Mouse (Mus musculus) monocyte, adult 5-6 weeks (primary cell): ENCODE data around the gene Asf1b. TPM values are rescaled to one million over a fixed set of nuclear protein-coding genes. Genes with fewer than 3 reads are reported as not detected.

Experiments
- ATAC-seq: fragments of 153-309, 156-312 bp; replicated peaks from 2 replicates; pipeline ENCODE4 v1.8.0; 2017; ENCODE audit warnings: mild to moderate bottlenecking; ENCODE audit not compliant: low TSS enrichment, insufficient number of reproducible peaks, severe bottlenecking, poor library complexity, low FRiP score
- total RNA-seq: library from RNA; stranded (forward); fragments of 200-1000, 200-491, 200-594 nt; gene quantifications from 3 replicates; pipeline ENCODE4 v1.2.3, GENCODE M21; 2017

The Asf1b gene
- total RNA-seq, 1 experiment from 2014 or later, result 3.6 TPM

DNA sequence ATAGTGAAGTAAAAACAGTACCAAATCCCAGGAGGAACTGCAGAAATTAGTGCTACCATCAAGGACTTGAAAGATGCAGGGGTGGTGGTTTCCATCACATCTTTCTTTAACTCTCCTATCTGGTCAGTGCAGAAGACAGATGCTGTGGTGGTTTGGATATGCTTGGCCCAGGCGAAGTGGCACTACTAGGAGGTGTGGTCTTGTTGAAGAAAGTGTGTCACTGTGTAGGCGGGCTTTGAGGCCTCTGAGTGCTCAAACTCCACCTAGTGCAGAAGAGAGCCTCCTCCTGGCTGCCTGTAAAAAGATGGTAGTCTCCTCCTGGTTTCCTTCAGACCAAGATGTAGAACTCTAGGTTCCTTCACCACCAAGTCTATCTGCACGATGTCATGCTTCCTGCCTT, 9.8 kb upstream of the Asf1b start:
- no peak for ATAC-seq

DNA sequence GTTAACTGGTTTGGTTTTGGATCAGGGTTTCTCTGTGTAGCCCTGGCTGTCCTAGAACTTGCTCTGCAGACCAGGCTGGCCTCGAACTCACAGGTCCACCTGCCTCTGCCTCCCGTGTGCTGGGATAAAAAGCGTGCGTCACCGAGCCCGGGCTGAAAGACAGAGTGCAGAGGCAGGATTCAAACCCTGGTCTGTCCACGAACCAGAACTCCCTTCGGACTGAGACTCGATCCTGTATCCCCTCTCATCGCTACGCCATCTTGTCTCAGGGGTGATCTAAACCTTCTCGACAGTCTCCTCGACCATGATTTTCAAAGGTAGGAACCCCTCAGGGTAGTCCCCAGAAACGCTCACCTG, 580 bp upstream of the Asf1b start:
- no peak; the same call in 1 of the 2 replicates for ATAC-seq

DNA sequence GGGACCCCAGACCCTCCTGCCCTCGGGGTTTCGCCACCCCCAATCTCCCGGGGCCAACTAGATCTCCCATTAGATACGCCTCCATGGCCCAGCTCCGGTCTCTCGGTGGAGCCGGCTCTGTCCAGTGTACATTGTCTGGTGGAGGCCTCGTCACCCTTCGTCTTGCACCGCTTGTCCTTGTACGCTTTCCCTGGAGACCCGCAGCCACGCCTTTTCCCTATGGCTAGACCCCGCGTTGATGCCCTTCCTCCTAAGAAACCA, 581 bp downstream of the Asf1b start:
- no peak for ATAC-seq

DNA sequence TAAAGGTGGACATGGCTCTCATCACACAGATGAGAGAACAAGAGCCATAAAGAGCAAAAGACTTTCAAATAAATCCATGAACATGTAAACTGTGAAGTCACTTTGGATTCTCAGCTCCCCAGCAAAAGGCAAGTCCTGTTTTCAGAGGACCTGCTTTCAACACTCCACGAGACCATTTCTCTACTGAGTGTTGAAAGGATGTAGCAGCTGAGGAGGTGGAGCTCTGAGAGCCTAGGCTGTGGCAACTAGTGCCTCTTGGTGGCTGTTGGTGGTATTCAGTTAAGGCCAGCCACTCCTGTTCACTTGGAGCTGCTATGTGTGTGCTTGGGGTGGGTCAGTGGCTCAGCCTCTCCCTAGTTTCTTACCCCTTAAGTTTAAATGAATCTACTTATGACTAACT, 1.5 kb downstream of the Asf1b start:
- no peak for ATAC-seq

DNA sequence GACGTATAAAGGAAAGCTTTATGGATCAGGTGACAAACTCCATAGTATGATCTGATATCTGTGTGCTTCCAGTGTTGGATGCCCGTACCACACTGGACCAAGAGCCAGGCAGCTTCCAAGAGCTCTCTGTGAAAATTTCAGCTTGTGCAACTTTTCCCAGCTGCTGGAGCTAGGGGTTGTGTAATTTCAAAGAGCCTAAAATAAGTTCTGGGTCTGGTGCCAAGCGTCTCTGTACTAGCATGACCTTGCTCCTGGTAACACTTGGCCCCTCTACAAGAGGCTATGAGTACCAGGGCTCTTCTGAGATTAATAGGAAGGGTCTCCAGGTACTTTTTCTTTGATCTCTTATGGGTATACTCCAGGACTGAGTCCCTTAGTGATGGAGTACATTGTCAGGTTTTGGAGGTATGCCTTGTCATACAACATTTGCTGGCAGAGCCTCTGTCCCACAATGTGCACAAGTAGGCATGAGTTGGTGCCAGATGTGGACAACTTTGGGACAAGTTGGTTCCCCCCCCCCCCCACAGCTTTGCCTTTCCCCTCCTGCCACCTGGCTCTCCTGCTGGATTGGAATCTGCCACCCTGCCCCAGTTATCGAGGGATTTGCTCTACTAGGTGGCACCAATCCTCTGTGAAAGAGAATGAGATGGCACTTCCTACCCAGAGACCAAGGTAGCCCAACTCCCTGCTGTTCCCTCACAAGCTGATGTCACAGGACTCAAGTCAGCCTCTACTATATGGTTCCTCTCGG, 8.9 kb downstream of the Asf1b start:
- no peak for ATAC-seq

DNA sequence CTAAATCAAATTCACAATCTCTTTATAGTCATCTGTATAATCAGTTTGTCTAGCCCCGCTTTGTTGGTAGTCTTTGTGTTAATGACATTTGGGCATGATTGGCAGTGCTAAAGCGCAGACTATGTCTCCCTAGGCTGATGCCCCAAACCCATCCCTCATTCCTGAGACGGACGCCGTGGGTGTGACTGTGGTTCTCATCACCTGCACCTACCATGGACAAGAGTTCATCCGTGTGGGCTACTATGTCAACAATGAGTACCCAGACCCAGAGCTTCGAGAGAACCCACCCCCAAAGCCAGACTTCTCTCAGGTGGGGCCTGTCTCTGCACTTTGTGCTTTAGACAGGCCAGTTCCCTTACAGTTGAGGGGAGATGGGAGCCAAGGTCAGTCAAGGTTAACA, 12.4 kb downstream of the Asf1b start:
- ATAC-seq, result no peak

DNA sequence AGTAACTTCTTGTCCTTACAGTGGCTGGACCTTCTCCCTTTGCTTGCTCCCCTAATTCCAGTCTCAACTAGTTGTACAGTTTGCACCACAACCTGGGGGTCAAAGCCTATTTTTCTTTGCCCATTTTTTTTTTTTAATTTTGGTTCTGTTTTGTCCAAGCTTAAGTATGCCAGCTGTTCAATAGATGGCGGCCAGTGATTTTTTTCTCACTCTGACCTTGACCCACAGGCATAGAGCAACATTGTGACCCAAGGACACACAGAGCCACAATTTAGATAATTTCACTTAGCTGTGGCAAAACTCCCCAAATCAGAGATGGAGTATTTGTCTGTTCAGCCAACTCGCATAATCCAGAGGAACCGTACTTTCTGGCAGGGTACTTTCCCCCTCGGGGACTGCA, 15.8 kb downstream of the Asf1b start:
- ATAC-seq, result no peak

DNA sequence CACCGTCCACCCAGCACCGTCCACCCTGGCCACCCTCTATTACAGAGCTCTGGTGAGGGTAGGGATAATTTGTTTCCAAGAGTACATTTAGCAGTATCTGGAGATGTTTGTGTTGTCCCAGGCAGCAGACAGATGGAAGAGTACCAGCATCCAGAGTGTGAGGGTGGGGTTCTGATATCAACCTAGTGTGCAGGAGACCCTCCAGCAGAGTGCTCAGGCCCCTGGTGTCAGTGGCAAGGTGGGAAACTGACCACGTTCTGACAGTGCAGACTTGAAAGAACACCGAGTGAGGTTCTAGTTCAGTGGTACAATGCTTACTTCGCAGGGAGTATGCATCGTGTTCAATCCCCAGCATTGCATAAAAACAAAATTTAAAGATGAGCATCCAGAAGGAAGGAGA, 16.4 kb downstream of the Asf1b start:
- ATAC-seq, result no peak

DNA sequence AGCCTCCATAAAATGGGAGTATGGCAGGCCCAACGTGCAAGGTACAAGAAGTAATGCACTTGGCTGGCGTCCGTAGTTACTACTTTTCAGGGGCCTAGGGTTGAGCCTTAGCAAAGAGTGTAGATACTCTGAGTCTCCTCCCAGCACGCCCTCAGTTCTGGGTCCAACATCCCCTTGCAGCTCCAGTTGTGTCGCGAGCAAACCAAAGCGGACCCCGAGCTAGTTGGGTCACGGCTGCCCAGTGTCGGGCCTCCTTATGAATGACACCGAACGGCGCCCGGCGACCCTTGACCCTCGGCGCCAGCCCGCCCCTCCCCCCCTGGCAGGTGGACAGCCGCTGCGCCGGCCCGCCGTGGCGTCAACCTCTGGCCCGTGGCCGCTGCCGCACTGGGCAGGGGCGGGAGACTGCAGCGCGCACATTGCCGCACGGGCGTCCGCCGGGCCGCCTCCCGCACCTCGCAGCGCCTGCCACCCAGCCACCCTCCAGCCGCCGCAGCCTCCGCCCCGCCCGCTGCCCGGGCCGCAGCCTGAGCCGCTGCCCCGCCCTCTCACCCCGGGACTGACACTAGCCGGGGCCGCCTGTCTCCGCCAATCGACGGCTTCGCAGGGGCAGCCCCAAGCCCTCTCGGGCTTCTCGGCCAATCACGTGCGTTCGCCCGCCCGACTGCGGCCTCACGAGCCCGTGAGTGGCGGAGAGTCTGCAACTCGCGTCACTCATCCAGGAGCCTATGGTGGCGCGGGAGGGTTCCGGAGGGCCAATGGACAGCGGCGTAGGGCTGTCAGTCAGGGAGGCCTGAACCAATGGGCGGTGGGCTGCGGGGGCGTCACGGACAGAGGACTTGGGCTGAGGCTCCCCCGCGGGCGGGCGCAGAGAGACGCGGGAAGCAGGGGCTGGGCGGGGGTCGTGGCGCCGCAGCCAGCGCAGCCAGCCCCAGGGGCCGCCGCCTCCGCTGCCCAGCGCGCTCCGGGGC, 17.1 kb downstream of the Asf1b start, which contains the start of gene Prkaca:
Prkaca (plus strand) TSS at position 844 of the 971 bp plus-strand sequence.
- ATAC-seq, result peak; percentile 99

DNA sequence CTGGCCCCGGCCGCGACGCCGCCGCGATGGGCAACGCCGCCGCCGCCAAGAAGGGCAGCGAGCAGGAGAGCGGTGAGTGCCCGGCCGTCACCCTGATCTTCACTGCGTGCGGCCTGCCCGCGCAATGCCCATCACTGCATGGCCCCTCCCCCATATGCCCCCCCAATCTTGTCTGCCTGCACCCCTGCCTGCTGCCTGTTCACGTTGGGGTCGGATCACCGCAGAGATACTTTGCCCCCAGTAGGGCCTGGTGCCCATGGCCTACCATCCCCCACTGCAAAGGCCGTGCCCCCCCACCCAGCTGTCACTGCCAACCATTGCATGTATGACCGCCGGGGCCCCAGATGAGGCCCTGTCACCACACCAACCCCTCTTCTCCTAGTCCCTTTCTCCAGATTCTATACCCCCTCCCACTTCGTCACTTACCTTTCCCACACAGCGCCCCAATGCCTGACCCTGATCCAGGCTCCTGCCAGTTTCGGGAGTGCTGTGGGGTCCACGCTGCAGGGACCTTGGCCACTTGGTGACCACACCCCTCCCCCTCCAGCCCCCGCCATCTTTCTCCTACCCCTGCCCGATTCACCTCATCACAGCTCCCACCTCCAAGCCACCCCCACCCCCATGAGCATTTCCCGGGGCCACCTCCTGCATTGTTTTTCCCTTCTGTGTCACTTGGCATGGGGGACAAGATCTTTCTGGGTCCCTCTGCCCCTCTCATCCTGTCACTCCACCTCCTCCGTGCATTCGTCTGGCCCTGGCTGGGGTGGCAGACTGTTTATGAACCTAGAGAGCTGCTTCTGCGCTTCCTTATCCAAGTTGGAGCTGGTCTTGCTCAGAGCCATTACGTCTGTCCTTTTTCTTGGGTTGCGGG, 18.1 kb downstream of the Asf1b start:
- no peak for ATAC-seq

DNA sequence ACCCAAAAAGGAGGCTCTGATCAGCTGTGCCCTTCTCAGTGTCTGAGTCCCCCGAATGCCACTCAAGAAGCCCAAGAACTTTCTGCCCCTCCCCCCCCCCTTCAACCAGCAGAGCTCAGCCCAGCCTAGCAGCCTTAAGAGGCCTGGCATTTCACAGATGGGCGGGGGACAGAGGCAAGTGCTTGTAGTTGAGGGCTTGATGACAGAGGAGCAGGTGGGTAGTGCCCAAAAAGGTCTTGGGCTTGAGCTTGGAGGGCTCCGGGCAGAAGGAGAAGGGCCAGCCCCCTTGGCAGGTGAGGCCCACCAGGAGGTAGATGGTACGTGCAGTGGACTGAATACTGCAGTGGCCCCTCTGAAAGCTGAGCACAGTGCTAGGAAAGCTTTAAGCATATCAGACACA, 19.2 kb downstream of the Asf1b start:
- no peak for ATAC-seq

DNA sequence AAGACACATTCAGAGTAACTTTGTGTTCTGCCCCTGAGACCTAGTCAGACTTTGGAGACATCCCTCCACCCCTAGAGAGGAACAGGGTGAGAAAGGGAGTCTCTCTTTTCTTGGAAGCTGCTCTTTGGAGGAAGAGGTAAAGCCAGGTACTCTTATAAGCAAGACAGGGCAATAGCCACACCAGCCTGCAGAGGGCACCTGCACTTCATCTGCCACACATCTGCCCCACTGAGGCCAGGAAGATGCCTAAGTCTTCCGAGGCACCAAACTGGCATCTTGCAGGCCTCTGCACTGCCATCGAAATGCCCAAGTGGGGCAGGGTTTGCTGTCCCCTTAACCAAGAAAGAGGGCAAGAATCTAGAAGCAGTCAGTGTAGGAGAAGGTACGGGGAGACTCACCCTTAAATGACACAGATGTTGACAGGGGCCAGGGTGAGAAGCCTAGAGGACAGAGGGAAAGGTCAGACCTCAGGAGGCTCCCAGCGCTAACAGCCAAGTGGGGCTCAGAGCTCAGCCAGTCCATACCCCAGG, 20.9 kb downstream of the Asf1b start:
- no peak for ATAC-seq

DNA sequence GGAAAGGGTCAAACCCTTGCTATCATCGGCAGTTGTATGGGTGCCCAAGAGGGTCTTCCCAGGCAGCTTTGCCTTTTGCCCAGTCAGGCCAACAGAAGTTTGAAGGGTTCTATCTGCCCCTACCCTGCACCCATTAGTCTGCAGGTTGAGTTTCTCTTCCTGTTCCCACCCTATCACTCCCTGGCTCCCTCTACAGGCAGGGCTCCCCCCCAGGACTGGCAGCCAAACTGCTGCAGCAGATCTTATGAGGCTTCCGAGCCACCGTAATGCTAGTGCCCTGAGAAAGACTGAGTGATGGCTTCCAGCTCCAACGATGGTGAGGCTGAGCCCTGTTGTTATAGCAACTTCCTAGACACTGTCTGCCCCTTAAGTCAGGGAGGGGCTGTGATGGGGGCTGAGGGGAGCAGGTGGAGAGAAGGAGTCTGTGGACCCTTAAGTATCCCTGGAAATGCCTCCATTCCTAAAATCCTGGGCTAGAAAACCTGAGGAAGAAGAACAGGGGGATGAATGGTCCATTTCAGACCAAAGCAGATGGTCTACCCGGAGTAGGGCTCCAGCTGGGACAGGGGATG, 21.6 kb downstream of the Asf1b start:
- ATAC-seq, result no peak

DNA sequence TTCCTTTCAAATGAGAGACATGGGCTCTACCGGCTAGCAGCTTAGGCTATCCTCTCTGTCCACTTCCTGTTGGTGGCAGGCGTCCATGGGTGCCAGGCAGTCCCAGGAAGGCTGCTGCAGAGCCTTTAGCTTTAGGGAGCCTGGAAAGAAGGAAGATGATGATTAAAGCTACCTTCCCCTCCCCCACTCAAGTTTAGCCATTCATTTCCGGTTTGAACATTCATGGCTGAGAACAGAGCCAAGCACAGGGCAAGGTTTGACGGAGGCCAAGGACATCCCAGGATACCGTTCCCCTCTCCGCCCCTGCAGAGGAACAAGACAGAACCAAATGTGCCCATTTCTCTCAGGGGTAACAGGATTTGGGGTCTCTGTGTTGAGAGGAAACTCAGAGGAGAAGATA, 22.3 kb downstream of the Asf1b start:
- no peak for ATAC-seq

DNA sequence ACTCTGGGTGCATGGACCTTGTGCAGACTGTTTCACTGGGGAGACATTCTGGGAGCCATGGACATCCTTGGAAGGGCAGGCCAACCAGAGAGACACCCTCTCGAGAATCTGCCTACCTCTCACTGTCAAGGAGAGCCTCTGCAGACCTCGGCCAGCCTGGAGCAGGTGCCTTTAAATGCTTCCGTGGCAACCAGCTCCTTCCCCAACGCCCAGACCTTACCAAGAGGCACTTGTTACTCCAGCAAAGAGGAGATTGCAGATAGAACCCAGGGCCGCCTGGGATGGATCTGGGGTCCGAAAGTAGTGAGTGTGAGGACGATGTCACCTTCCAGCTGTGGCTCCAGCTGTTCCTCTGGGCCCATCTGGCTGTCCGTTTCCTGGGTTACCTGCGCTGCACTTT, 22.9 kb downstream of the Asf1b start:
- no peak for ATAC-seq

DNA sequence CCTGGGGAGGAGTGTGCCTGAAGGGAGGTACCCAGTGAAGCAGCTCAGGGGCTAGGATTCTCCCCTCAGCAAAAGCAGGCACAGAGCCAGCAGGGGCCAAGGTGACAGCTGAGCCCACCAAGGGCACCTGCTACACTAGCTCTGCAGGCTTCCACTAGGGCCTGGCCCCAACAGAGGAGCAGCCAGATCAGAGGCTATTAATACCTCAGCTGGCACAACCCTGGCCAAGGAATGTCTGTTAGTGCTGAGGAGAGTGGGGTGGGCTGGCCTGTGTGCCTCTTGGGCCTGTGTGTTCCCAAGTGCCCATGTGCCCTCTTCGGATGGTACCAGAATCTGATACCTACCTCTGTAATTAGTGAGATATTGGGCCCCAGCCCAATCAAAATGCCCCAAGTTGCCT, 24.9 kb downstream of the Asf1b start:
- ATAC-seq, result no peak

DNA sequence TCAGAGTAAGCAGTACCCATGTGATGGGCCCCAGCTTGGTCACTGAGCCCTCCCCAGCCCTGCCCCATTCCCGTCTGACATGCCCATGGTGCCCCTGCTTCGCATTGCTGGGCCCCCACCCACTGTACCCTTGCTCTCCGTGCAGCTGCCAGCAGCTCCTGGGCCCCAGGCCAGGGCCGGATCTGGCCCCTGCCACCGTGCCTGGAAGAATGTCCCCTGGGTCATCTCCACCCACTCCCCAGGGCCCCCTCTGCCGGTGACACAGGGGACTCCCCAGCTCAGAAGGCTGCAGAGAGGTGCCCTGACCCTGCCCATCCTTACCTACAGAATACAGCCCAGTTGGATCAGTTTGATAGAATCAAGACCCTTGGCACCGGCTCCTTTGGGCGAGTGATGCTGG, 25.5 kb downstream of the Asf1b start:
- ATAC-seq, result no peak

DNA sequence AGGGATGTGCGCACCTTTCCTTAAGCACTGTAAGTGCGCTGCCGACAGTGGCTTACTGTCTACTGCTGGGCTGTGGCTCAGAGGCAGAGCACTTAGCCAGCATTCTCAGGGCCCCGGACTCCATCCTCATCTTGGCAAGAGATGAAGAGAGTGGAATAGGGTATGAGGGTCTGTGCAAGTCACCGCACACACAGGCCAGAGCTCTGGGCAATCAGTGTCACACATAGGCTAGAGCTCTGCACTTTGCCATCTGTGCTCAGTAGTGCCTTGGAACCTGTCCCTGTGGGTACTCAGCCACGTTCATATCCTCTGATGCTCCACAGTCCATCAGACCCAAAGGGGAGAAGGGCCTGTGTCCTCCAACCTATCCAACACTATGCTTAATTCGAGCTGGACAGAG, 26.2 kb downstream of the Asf1b start:
- ATAC-seq, result no peak

DNA sequence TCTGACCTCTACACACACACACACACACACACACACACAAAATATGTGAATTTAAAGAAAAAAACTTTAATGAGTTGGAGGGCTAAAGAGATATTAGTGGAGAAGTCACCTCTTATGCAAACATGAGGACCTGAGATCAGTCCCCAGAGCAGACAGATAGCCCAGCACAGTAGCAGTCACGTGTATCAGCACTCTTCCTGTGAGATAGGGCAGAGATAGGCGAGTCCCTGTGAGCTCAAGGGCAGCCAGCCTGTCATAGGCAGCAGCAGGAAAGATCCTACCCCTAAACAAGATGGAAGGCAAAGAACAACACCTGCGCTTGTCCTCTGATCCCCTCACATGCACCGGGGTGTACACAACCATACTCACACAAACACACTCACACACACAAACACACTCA, 27.1 kb downstream of the Asf1b start:
- ATAC-seq, result no peak
